Mouse (Mus musculus) embryonic fibroblast, embryonic 13.5 days (primary cell): ENCODE results near the gene Sycp2l.

ENCODE experiments used
- CTCF ChIP-seq: IDR thresholded peaks from 2 replicates; pipeline ENCODE4 v1.5.1; 2011; ENCODE audit warnings: mild to moderate bottlenecking, control low read depth, low read length, moderate library complexity, borderline replicate concordance; ENCODE audit not compliant: insufficient read depth
- POLR2A ChIP-seq: IDR thresholded peaks from 2 replicates; pipeline ENCODE4 v1.6.1; 2011; ENCODE audit warnings: low read depth, mild to moderate bottlenecking, control low read depth, low read length, moderate library complexity

DNA sequence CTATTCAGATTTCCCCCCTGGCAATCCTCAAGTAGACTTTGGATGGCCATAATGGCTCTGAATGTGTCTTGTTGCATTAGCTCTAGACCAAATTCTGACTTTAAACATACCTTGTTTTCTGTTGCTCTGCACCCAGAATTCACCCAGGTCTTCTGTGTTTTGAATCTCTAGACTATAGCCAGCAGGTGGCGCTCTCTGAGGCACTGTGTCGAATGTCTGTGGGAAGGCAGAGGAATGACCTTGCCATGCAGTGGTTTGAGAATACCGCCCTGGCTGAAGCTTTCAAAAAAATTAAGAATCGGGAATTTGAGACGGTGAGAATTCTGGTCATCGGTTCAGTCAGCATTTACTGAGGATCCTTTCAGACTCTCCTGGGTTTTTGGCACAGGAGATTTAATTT lies 20.8 kb downstream of the Sycp2l start:
- TF ChIP-seq CTCF = peak; percentile 78
- no peak for TF ChIP-seq POLR2A
